Mouse (Mus musculus) left cerebral cortex, adult 2 months (tissue): ENCODE data around the gene Pdx1. TPM values are rescaled to one million over a fixed set of nuclear protein-coding genes. Genes with fewer than 3 reads are reported as not detected.

Source experiments
- DNase-seq, 2 experiments: peaks; one replicate each; pipeline ENCODE4 v3.0.0; 2021 to 2022; ENCODE audit warnings: low spot score in 2 of 2, mixed read lengths in 1 of 2; ENCODE audit errors: extremely low spot score in 1 of 2
- H3K27ac ChIP-seq: fragments of 200-600 bp; 2 replicates; pipeline ENCODE4 v1.8.1; 2022
- H3K4me3 ChIP-seq: fragments of 200-600 bp; 2 replicates; pipeline ENCODE4 v1.8.1; 2022
- CTCF ChIP-seq: fragments of 200-600 bp; IDR thresholded peaks from 2 replicates; pipeline ENCODE4 v1.8.1; 2022; ENCODE audit warnings: antibody characterized with exemption, mild to moderate bottlenecking, moderate library complexity
- intact Hi-C: fragments of 180-260 bp; cut with DNase I; formaldehyde crosslinking; loops from one replicate; pipeline ENCODE4 v1.15.1; 2025
- long read RNA-seq, 2 experiments: library from polyadenylated mRNA; stranded (forward); transcript quantifications; one replicate each; pipeline ENCODE4 v2.0.0; 2021; ENCODE audit warnings: borderline mapping rate in 2 of 2
- total RNA-seq, 2 experiments: library from RNA; stranded (reverse); gene quantifications; 2 replicates each; pipeline ENCODE4 v1.2.3; 2021

Pdx1 gene
- total RNA-seq: not detected
- long read RNA-seq, experiment 1: 0 reads
- long read RNA-seq, experiment 2: 0 reads

DNA sequence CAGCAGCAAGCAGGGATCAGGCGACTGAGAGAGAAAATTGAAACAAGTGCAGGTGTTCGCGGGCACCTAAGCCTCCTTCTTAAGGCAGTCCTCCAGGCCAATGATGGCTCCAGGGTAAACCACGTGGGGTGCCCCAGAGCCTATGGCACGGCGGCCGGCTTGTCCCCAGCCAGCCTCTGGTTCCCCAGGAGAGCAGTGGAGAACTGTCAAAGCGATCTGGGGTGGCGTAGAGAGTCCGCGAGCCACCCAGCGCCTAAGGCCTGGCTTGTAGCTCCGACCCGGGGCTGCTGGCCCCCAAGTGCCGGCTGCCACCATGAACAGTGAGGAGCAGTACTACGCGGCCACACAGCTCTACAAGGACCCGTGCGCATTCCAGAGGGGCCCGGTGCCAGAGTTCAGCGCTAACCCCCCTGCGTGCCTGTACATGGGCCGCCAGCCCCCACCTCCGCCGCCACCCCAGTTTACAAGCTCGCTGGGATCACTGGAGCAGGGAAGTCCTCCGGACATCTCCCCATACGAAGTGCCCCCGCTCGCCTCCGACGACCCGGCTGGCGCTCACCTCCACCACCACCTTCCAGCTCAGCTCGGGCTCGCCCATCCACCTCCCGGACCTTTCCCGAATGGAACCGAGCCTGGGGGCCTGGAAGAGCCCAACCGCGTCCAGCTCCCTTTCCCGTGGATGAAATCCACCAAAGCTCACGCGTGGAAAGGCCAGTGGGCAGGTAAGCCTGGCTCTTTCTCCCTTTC, at the start of gene Pdx1:
Gene Pdx1, plus strand, starts transcription at position 34 of the 747 bp plus-strand sequence.
- DNase-seq: no peak
- intact Hi-C loops: no loop called here
- TF ChIP-seq CTCF: no peak
- Histone ChIP-seq H3K4me3 (no peak within 1 kb of the TSS), H3K27ac (no peak within 1 kb of the TSS)

DNA sequence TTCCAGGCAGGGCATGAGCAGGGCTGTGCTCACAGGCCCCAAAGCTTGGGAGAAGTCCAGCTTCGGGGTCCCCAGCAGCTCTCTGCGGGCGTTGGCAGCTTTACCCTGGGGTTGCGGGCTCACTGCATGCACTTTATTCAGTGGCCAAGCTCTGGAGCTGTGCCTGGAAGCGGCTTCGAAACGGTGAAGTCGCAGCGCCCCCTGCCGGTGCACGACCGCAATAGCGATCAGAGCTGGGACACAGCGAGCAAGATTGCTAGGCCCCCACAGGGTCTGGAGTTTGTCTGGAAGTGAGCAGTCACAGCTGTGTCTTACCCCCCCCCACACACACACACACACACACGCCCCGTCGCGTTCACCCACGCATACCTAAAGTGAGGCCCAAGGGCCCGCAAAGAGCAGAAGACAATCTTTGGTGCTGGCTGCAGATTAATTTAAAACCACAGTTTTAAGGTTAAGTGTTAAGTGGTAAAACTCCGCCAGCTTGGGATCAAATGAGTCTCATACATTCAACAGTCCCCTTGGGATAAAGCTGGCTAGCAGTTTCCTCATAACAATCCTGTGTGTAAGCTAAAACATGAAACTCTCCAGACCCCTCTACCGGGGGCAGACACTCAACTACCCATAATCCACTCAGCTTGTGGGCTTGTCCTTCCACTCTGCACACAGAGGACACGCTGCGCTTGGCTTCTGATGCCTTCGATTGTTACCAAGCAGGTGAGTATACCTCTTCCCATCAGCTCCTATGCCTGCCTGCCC, 42.2 kb upstream of the Pdx1 start:
- DNase-seq: peak; percentile 83 to 87
- TF ChIP-seq CTCF: peak; percentile 91
- H3K27ac ChIP-seq: no peak overlapping the region
- intact Hi-C loops: loop anchor here (1.0 to 10.0 kb wide), 6 partner anchors 70 to 523 kb away; partner anchors contain the start of gene Lnx2
- no peak overlapping the region for H3K4me3 ChIP-seq

DNA sequence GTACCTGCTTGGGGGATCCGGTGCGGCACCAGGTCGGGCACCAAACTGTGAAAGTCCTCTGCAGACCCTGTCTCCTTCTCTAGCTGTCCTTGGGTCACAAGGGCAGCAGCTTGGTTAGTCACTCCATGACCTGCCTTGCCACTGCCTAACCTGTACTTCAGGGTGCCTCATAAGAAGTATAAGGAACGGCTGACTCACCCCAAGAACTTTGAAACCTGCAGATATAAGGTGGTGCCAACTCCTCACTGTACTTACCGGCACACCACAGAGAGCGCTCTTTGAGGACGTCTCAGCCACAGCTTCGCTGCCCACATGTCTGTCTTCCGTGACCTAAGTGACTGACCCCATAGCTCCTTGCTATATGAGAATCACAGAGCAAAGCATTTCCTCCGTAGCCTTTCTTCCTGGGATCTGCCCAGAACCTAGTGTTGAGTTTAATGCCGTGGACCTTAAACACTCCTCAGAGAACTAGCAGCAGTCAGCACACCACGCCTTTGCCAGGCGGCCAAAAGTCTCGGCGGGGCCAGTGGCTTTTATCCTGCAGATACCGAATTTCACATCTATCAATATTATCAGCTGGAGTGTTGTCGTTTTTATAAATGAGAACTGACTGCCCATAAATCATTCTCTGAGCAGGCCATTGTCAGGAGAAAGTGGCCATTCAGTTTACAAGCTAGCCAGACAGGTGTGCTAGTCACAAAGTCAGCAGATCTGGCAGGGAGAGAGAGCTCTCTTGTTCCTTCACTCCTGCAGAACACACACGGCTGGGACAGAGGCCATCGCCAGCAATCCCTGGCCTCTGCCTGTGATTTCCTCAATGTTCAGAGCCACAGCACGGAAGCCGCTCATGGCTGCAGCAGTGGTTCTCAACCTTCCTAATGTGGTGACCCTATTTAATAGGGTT, 34.1 kb upstream of the Pdx1 start:
- no peak for TF ChIP-seq CTCF
- intact Hi-C loops: no loop called here
- Histone ChIP-seq H3K4me3 (no peak overlapping the region), H3K27ac (no peak overlapping the region)
- DNase-seq: no peak

DNA sequence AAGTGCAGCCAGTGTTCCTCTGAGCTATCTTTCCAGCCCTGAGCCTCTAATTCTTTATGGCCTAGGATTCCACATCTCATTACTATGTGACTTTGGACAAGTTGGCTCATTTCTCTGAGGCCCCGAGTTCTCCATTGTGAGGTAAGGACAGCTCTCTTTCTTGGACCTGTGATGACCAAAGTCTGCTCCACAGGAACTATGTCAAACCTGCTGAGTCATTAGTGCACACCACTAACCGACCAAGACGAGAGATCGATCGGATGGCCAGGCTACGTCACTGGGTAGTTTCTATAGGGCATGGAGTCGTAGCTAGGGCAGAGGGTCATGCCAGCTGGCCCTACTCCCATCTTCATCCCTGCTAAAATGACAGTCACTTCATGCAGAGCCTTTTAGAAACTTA, 25.9 kb upstream of the Pdx1 start:
- Histone ChIP-seq H3K27ac (no peak overlapping the region), H3K4me3 (no peak overlapping the region)
- DNase-seq: no peak
- intact Hi-C loops: no loop called here
- TF ChIP-seq CTCF: no peak

DNA sequence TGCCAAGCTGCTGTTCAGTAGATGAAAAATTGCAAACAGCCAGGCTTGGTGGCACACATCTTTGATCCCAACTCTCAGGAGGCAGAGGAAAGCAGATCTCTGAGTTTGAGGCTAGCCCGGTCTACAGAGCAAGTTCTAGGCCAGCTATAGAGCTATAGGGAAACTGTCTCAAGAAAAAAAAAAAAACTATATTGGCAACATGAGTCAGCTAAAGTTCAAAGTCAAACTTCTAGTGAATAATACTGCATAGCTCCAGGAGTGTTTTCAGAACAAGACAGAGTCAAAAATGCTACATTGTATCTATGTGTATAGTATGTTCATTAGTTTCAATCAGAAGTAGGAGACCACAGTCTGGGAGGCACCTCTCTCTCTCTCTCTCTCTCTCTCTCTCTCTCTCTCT, 9.6 kb upstream of the Pdx1 start:
- intact Hi-C loops: no loop called here
- Histone ChIP-seq H3K4me3 (no peak overlapping the region), H3K27ac (no peak overlapping the region)
- no peak for TF ChIP-seq CTCF
- no peak for DNase-seq

DNA sequence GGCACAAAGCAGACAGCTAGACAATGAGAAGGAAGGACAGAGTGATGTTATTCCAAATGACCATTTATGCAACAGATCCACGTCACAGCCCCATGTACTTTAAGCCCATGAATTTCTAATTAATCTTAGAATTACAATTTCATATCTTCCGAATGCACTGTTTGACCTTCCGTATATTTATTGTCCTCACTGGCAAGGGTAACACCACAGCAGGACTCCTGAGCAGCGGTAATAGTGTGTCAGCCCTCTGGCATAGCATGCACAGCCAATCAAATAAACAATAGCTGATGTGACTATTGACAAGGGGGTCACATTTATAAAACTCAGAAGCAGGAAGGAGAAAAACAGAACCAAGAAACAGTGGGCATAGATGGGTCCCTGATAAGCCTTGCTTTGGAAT, 9.0 kb upstream of the Pdx1 start:
- H3K4me3 ChIP-seq: no peak overlapping the region
- no peak for DNase-seq
- intact Hi-C loops: no loop called here
- TF ChIP-seq CTCF: no peak
- H3K27ac ChIP-seq: no peak overlapping the region

DNA sequence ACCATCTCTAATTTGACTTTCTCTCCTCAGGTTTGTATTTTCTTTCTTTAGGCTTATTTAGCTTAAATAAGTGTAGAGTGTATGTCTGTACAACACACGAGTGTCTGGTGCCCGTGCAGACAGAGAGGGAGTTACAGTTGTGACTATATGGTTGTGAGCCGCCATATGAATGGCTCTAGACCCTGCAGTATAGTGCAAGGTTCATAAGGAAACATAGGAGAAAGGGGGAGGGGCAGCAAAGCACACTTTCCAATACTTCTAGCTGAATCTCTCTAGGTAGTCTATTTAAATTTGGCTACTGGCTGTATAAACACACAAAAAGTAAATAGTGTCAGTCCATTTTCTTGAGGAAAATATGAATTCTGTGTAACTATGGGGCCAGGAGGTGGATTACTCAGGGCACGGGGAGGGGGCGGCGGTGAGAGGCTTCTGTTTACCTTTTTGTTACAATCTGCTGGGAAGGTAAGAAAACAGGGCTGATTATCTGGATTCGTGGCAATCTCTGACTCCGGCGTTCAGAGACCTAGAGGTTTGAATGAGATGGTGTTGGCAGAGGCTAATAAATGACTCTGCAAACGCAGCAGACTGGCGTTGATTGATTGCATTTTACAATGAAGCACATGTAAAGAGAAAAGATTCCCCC, 7.7 kb upstream of the Pdx1 start:
- no peak for DNase-seq
- no peak overlapping the region for H3K27ac ChIP-seq
- no peak overlapping the region for H3K4me3 ChIP-seq
- TF ChIP-seq CTCF: no peak
- intact Hi-C loops: no loop called here

DNA sequence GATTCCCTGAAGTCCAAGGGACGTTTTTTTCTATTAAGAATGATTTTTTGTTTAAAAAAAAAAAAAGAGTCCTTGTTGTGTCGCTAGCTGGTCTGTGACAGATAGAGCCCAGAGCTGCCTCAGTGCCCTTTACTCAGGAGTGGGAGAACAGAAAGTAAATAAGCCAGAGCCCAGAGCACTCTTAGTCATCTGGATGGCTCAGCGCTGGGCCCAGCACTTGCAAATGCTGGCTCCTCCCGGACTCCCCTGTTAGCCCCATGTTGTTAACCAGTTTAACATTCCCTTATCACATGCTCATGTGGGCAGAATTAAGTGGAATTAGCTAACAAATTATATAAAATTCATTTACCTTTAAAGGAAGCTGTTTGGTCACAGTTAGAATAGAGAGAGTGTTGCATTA, 5.8 kb upstream of the Pdx1 start:
- no peak for DNase-seq
- Histone ChIP-seq H3K27ac (no peak overlapping the region), H3K4me3 (no peak overlapping the region)
- intact Hi-C loops: no loop called here
- no peak for TF ChIP-seq CTCF

DNA sequence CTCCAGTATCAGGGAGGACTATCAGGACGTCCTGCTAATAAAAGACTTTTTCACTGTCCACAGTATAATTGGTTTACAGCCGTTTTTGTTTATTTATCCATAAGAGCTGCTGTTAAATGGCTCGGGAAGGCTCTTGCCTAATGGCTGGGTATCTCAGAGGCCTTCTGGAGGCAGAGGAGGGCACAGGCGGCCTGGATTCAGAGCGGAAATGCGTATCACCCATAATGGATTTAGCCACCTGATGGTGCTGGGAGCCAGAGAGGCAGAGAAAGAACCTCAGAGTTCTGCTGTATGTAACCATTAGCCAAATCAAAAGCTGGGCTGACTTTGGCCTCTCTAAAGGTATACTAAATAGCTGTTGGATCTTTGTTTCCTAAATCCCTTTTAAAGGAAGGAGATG, 2.3 kb upstream of the Pdx1 start:
- Histone ChIP-seq H3K4me3 (no peak overlapping the region), H3K27ac (no peak overlapping the region)
- DNase-seq: no peak
- no peak for TF ChIP-seq CTCF
- intact Hi-C loops: loop anchor here (2.0 kb wide), 1 partner anchor 81 kb away; no protein-coding TSS in a partner anchor

DNA sequence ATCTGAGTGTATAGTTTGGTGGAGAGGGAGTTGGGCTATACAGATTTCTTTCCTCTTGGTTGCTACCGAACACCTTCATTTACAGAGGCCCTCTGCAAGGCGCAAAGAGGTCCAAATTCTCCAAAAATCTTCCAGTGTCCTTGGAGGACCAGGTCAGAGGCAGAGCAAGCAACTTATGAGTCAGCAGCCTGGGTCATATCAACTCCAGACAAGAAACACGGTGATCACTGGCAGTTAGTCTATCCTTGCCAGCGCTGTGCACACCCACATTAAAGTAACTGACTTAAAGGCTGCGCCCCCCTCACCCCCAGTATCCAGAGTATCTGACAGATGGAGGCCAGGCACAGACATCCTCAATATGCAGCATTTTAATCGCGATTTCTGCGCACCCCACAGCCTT, 1.0 kb upstream of the Pdx1 start:
- TF ChIP-seq CTCF: no peak
- Histone ChIP-seq H3K27ac (no peak overlapping the region), H3K4me3 (no peak overlapping the region)
- intact Hi-C loops: no loop called here
- DNase-seq: no peak

DNA sequence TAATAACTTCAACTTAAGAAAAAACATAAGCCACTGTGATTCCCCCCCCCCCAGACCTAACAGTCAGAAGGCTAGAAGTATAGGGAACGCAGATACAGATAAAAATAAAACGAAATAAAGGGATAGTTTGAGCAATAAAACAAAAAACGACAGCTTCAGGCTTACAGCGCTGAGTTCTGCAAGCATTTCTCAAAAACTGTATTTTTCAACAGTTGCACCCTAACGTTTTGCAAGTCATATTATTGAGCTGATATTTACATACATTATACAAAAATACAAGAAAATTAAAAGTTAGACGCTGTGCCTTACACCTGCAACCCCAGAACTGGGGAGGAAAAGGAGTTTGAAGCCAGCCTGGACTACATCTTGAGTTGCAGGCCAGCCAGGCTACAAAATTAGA, 388 bp upstream of the Pdx1 start:
- no peak overlapping the region for H3K27ac ChIP-seq
- no peak for TF ChIP-seq CTCF
- intact Hi-C loops: no loop called here
- DNase-seq: no peak
- H3K4me3 ChIP-seq: no peak overlapping the region
